Mouse (Mus musculus) embryonic facial prominence, embryonic 14.5 days (tissue): Measurements from ENCODE around the gene Ctnnal1. TPM values are rescaled to one million over a fixed set of nuclear protein-coding genes. Genes with fewer than 3 reads are reported as not detected.

Experiments
- ATAC-seq: fragments of 200-750 bp; cut with Nextera tagmentation; 2 replicates; pipeline ENCODE4 v1.8.0; 2017; ENCODE audit warnings: low read depth, moderate number of reproducible peaks, moderate TSS enrichment
- DNase-seq: peaks from one replicate; pipeline ENCODE4 v3.0.0-alpha.2; 2015; ENCODE audit warnings: low spot score
- H3K27ac ChIP-seq: fragments of 300-500 bp; sonication (generic); replicated peaks from 2 replicates; pipeline ENCODE4 v1.5.1; 2014; ENCODE audit warnings: low read depth, mild to moderate bottlenecking, low read length, moderate library complexity
- H3K27me3 ChIP-seq: fragments of 300-500 bp; sonication (generic); replicated peaks from 2 replicates; pipeline ENCODE4 v1.6.1; 2014; ENCODE audit warnings: low read length; ENCODE audit not compliant: control insufficient read depth, insufficient read depth
- H3K36me3 ChIP-seq: fragments of 300-500 bp; sonication (generic); 2 replicates; pipeline ENCODE4 v1.6.1; 2014; ENCODE audit warnings: low read length, mixed read lengths; ENCODE audit not compliant: control insufficient read depth, insufficient read depth
- H3K4me1 ChIP-seq: fragments of 300-500 bp; sonication (generic); 2 replicates; pipeline ENCODE4 v1.6.1; 2014; ENCODE audit warnings: antibody characterized with exemption, low read length; ENCODE audit not compliant: control insufficient read depth, insufficient read depth
- H3K4me2 ChIP-seq: fragments of 300-500 bp; sonication (generic); 2 replicates; pipeline ENCODE4 v1.6.1; 2014; ENCODE audit warnings: low read depth, mild to moderate bottlenecking, low read length, moderate library complexity, mixed read lengths
- H3K4me3 ChIP-seq: fragments of 300-500 bp; sonication (generic); 2 replicates; pipeline ENCODE4 v1.5.1; 2014; ENCODE audit warnings: low read depth, mild to moderate bottlenecking, low read length
- H3K9ac ChIP-seq: fragments of 300-500 bp; sonication (generic); 2 replicates; pipeline ENCODE4 v1.6.1; 2014; ENCODE audit warnings: low read depth, mild to moderate bottlenecking, low read length, moderate library complexity, mixed read lengths
- H3K9me3 ChIP-seq: fragments of 300-500 bp; sonication (generic); 2 replicates; pipeline ENCODE4 v1.6.1; 2016; ENCODE audit warnings: low read length; ENCODE audit not compliant: control insufficient read depth
- WGBS: fragments of 180-500 bp; shearing (Covaris S2); extraction: QIAGEN DNeasy Blood & Tissue Kit; methylation state at CpG from one replicate; pipeline ENCODE4 v1.1.7; 2014; 5-methylcytosine and 5-hydroxymethylcytosine counted together
- polyA plus RNA-seq: library from polyadenylated mRNA; unstranded; fragments of >200 nt; fragmentation: Nextera tagmentation; extraction: Ambion mirVana; gene quantifications from 2 replicates; pipeline ENCODE4 v1.2.1, GENCODE M21; 2014

The Ctnnal1 gene
- polyA plus RNA-seq, 1 experiment from 2014 or later, result 23.2 TPM

DNA sequence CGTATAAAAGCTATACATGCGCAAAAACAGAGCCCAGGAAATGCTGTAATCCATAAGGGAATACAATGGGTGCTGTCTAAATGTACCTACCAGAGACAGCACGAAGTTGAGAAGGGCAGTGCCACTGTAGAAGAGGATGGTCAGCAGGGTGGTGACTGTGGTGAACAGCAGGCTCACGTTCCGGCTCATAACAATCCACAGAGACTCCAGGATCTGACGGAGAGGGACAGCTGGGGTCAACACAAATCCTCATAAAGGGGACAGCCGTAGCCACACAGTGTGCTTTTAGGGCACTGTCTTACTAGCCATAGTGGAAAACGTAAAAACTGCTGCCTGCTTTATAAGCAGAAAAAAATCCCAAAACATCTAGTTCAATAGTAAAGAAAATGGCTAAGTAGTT is 34.2 kb upstream of the Ctnnal1 start:
- 82% methylated on average over 8 of the region's 8 CpGs for WGBS

DNA sequence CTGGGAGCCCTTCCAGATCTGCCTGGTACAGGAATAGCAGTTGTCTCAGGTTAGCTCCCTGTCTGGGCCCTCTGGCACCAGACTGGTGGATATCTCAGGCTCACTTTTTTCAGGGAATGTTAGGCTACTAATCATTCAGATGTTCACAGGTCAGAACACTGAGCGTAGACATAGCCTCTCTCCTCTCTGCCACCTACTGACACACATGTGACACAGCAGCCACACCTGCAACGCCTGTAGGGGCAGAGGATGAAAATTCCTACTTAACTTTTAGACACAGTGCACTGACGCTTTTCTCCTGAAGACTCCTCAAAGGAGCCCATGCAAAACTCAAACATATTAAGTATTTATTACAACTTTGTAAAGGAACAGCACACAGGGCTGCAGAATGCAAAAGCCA is 32.5 kb upstream of the Ctnnal1 start:
- DNase-seq (no peak), ATAC-seq (no peak)
- 83% methylated on average over 3 of the region's 3 CpGs for WGBS
- no peak overlapping the region for H3K4me2 ChIP-seq
- no peak overlapping the region for H3K27ac ChIP-seq
- H3K9me3 ChIP-seq, result peaks cover 4% of the 10 kb centered on the region; the same call in 1 of the 2 replicates
- H3K9ac ChIP-seq, result no peak overlapping the region
- H3K4me3 ChIP-seq, result no peak overlapping the region
- H3K4me1 ChIP-seq, result no peaks in the 10 kb centered on the region
- H3K36me3 ChIP-seq, result peaks cover 64% of the 10 kb centered on the region
- H3K27me3 ChIP-seq, result no peaks in the 10 kb centered on the region

More for the DNA sequence above, 34.2 kb upstream of the Ctnnal1 start:
- ATAC-seq (no peak), DNase-seq (no peak)
- H3K9me3 ChIP-seq, result peaks cover 4% of the 10 kb centered on the region; the same call in 1 of the 2 replicates
- H3K4me2 ChIP-seq, result no peak overlapping the region
- no peaks in the 10 kb centered on the region for H3K4me1 ChIP-seq
- no peak overlapping the region for H3K4me3 ChIP-seq
- no peak overlapping the region for H3K27ac ChIP-seq
- H3K36me3 ChIP-seq, result peaks cover 73% of the 10 kb centered on the region
- H3K27me3 ChIP-seq, result no peaks in the 10 kb centered on the region
- no peak overlapping the region for H3K9ac ChIP-seq

DNA sequence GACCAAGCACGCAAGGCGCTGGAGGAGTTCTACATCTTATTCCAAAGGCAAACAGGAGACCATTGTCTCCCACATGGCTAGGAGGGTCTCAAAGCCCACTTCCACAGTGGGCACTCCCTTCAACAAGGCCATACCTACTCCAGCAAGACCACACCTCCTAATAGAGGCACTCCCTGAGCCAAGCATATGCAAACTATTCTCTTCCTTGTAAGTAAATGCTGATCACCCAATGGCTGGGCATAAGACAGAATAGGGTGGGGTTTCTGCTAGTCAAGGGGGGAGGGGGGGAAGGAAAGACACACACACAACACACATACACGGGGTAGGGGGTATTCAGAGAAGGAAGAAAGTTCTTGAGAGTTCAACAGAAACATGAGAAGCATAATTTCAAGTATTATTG is 29.2 kb upstream of the Ctnnal1 start:
- H3K9me3 ChIP-seq, result no peaks in the 10 kb centered on the region
- no peak overlapping the region for H3K27ac ChIP-seq
- DNase-seq (no peak), ATAC-seq (no peak)
- H3K4me1 ChIP-seq, result no peaks in the 10 kb centered on the region
- no peak overlapping the region for H3K9ac ChIP-seq
- WGBS, result 83% methylated on average over 3 of the region's 3 CpGs
- H3K4me3 ChIP-seq, result no peak overlapping the region
- no peak overlapping the region for H3K4me2 ChIP-seq
- H3K27me3 ChIP-seq, result no peaks in the 10 kb centered on the region
- peaks cover 51% of the 10 kb centered on the region for H3K36me3 ChIP-seq

DNA sequence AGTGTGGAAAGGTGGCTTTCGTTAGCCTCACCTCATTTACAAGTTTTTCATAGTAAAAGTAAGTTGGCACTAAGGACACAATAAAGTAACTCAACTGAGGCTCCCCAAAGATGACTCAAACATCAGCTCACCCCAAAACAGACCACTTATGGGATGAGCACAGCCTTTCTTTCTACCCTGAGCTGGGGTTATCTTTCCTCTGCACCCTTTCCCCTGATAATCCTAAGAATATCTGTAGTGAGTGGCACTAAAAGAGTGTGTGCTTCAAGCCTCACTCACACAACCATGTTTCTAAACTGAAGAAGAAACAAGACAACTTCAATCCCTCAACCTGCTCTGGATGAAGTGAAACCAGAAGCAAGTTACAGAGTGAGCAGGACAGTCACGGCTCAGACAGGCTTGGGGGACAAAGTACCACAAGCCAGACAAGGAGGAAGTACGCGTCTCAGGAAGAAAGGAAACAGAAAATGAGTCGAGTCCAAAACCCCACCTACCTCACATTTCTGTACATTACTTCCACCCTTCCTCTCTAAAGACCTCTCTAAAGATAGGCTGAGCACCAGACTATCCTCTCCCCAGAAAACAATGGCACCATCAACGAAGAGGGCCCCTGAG is 27.6 kb upstream of the Ctnnal1 start:
- 90% methylated on average over 6 of the region's 6 CpGs for WGBS
- Histone ChIP-seq H3K9ac (no peak overlapping the region), H3K36me3 (peaks cover 51% of the 10 kb centered on the region), H3K27me3 (no peaks in the 10 kb centered on the region), H3K9me3 (no peaks in the 10 kb centered on the region), H3K4me3 (no peak overlapping the region), H3K4me1 (no peaks in the 10 kb centered on the region), H3K4me2 (no peak overlapping the region), H3K27ac (no peak overlapping the region)
- DNase-seq (no peak), ATAC-seq (no peak)

DNA sequence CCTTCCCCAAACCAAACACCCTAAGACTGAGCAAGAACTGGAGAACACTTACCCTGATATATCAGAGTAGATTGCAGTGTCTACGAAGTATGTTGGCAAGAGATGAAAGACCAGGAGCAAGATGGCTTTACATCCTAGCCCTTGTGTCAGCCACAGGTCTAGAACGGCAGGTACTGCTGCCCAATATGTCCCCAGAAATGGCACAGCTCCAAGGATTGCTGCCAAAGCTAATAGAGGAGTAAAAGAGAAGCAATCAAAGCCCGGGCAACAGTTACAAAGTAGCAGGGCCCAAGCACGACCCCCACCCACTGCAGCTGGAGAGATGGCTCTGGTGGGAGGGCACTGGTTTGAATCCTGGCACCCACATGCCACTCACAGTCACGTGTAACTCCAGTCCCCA is 23.5 kb upstream of the Ctnnal1 start:
- Histone ChIP-seq H3K9me3 (no peaks in the 10 kb centered on the region), H3K4me2 (no peak overlapping the region), H3K9ac (no peak overlapping the region), H3K4me3 (no peak overlapping the region), H3K36me3 (peaks cover 62% of the 10 kb centered on the region), H3K4me1 (no peaks in the 10 kb centered on the region), H3K27ac (no peak overlapping the region), H3K27me3 (no peaks in the 10 kb centered on the region)
- peak; percentile 30 for DNase-seq
- WGBS, result 72% methylated on average over 5 of the region's 5 CpGs
- ATAC-seq, result peak; percentile 37; the same call in 1 of the 2 replicates

DNA sequence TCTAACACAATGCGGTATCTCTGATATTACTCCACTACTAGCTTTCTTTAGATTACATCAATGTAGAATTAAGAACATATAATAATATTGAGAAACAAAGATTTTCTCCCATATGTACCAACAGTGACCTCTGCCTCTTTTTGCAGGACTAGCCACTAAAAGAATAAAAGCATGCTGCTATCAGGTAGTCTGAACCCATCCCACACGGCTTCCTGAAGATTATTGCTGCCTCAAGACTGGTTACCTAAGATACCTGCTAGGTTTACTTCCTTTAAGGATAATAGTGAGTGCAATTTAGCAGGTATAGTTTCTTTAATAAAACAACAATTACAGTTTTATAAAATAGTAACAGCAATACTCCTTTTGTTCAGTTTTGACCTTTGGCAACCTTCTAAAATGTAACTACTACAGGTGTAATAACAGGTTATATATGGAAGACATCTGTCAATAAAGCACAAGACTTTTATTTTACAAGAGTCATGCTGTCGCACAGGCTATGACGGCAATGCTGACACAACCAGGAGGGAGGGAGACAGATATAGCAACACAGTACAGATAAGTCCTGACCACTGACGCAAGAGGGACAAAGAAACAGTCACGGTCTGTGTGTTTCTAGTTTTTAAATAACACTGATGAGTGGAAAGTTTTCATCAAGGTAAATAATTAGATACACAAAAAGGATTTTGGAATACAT is 21.4 kb upstream of the Ctnnal1 start:
- WGBS, result 91% methylated on average over 6 of the region's 6 CpGs
- Histone ChIP-seq H3K9me3 (no peaks in the 10 kb centered on the region), H3K4me3 (no peak overlapping the region), H3K4me2 (no peak overlapping the region), H3K4me1 (no peaks in the 10 kb centered on the region), H3K36me3 (peaks cover 69% of the 10 kb centered on the region), H3K9ac (no peak overlapping the region), H3K27ac (no peak overlapping the region), H3K27me3 (no peaks in the 10 kb centered on the region)
- DNase-seq (no peak), ATAC-seq (no peak)

DNA sequence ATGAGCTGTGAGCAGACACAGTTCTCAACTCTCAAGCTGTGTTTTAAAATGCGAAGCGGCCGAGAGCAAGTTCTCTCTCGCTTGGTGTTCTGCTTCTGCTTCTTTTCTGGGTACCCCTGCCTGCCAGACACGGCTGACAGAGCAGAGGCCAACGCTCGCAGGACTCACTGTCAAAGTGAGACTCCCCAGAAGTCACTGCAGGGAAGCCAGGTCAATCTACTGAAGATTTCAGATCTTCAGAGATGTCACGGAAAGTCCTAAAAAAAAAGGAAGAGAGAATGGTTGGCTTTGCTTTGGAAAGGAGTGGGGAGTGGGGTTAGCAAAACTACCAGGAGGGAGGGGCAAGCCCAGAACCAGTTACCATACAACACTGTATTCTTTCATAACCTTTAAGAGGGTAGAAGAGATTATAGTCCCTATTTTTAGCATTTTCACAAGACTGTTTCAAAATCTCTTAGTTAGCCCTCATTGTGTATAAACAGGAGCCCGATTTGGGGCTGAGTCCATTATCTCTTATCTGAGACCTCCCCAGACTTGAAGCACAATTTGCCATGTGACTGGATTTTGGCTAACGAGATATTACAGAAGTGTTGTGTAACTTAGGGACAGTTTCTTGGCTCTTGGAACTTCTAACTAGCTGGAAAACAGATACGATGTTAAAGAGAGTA is 15.2 kb upstream of the Ctnnal1 start:
- H3K4me1 ChIP-seq, result no peaks in the 10 kb centered on the region
- no peak overlapping the region for H3K4me2 ChIP-seq
- no peak overlapping the region for H3K27ac ChIP-seq
- DNase-seq, result no peak
- no peaks in the 10 kb centered on the region for H3K27me3 ChIP-seq
- H3K9ac ChIP-seq, result no peak overlapping the region
- no peak overlapping the region for H3K4me3 ChIP-seq
- peaks cover 68% of the 10 kb centered on the region for H3K36me3 ChIP-seq
- 91% methylated on average over 11 of the region's 11 CpGs for WGBS
- H3K9me3 ChIP-seq, result no peaks in the 10 kb centered on the region
- ATAC-seq, result no peak

DNA sequence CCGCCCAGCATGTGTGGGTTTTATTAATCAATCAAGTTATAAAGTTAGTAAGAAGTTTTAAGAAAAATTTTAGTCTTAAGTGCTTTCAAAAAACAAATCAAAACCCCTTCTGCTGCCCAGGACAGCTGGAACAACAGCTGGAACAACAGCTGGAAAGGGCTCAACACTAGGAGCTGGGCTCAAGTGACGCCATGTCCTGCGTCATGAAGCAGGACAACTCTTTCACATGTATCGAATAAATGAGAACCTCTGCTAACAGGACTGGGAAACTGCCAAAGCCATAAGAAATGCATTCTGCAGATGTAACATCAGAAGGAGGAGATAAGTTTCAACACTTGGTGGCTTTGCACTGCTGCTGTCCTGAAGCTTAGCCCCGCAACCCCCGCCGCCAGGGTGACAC is 14.0 kb upstream of the Ctnnal1 start:
- no peak for ATAC-seq
- Histone ChIP-seq H3K36me3 (peaks cover 66% of the 10 kb centered on the region), H3K4me2 (no peak overlapping the region)

More for the DNA sequence above, 14.0 kb upstream of the Ctnnal1 start:
- Histone ChIP-seq H3K27ac (no peak overlapping the region), H3K4me1 (no peaks in the 10 kb centered on the region), H3K27me3 (no peaks in the 10 kb centered on the region), H3K4me3 (no peak overlapping the region), H3K9ac (no peak overlapping the region), H3K9me3 (no peaks in the 10 kb centered on the region)
- WGBS, result 80% methylated on average over 7 of the region's 7 CpGs
- peak; percentile 61 for DNase-seq
